Mouse (Mus musculus) midbrain, postnatal 0 days (tissue): ENCODE measurements at regions not wholly inside any gene's neighbourhood (a gene's known extent, or its start where the extent isn't known, plus 50 kb on each side); places are given as distances from the start of the nearest gene placed in this dataset.

ENCODE experiments used
- ATAC-seq: fragments of 200-750 bp; cut with Nextera tagmentation; 2 replicates; pipeline ENCODE4 v1.8.0; 2017; ENCODE audit warnings: moderate number of reproducible peaks, mild to moderate bottlenecking, moderate TSS enrichment, moderate library complexity; ENCODE audit not compliant: low FRiP score
- DNase-seq: peaks from one replicate; pipeline ENCODE4 v3.0.0-alpha.2; 2015; ENCODE audit warnings: low spot score
- H3K27ac ChIP-seq: fragments of 300-500 bp; sonication (generic); 2 replicates; pipeline ENCODE4 v1.5.1; 2014; ENCODE audit warnings: low read depth, mild to moderate bottlenecking, low read length, mixed read lengths
- H3K27me3 ChIP-seq: fragments of 300-500 bp; sonication (generic); 2 replicates; pipeline ENCODE4 v1.6.1; 2014; ENCODE audit warnings: low read length, control low read depth, mixed read lengths; ENCODE audit not compliant: insufficient read depth
- H3K36me3 ChIP-seq: fragments of 300-500 bp; sonication (generic); 2 replicates; pipeline ENCODE4 v1.6.1; 2014; ENCODE audit warnings: low read length, control low read depth, mixed read lengths; ENCODE audit not compliant: insufficient read depth
- H3K4me1 ChIP-seq: fragments of 300-500 bp; sonication (generic); 2 replicates; pipeline ENCODE4 v1.6.1; 2014; ENCODE audit warnings: mild to moderate bottlenecking, control low read depth, antibody characterized with exemption, low read length, mixed read lengths; ENCODE audit not compliant: insufficient read depth
- H3K4me2 ChIP-seq: fragments of 300-500 bp; sonication (generic); 2 replicates; pipeline ENCODE4 v1.6.1; 2014; ENCODE audit warnings: low read depth, mild to moderate bottlenecking, low read length, mixed read lengths; ENCODE audit not compliant: poor library complexity, severe bottlenecking
- H3K4me3 ChIP-seq: fragments of 300-500 bp; sonication (generic); 2 replicates; pipeline ENCODE4 v1.5.1; 2014; ENCODE audit warnings: low read depth, mild to moderate bottlenecking, low read length, moderate library complexity
- H3K9ac ChIP-seq: fragments of 300-500 bp; sonication (generic); replicated peaks from 2 replicates; pipeline ENCODE4 v1.6.1; 2014; ENCODE audit warnings: mild to moderate bottlenecking, low read length, moderate library complexity, mixed read lengths; ENCODE audit not compliant: poor library complexity, severe bottlenecking
- H3K9me3 ChIP-seq: fragments of 300-500 bp; sonication (generic); 2 replicates; pipeline ENCODE4 v1.6.1; 2016; ENCODE audit warnings: low read length, control low read depth
- CTCF ChIP-seq: IDR thresholded peaks from 2 replicates; pipeline ENCODE4 v1.5.1; 2016; ENCODE audit warnings: antibody characterized with exemption, mild to moderate bottlenecking
- WGBS: fragments of 180-500 bp; shearing (Covaris S2); extraction: QIAGEN DNeasy Blood & Tissue Kit; methylation state at CpG from one replicate; pipeline ENCODE4 v1.1.7; 2014; 5-methylcytosine and 5-hydroxymethylcytosine counted together

GRCm38 (mm10) chr1:88861590-88861935 is 159.5 kb upstream of the Arl4c start:
- ATAC-seq, result no peak
- H3K27me3 ChIP-seq, result no peaks in the 10 kb centered on the region; the same call in 1 of the 2 replicates
- DNase-seq, result no peak
- H3K4me1 ChIP-seq, result no peaks in the 10 kb centered on the region
- H3K36me3 ChIP-seq, result no peaks in the 10 kb centered on the region
- no peak for TF ChIP-seq CTCF
- H3K9me3 ChIP-seq, result no peaks in the 10 kb centered on the region
- no peak overlapping the region for H3K9ac ChIP-seq
- no peak overlapping the region for H3K4me3 ChIP-seq
- WGBS, result 73% methylated on average over 4 of the region's 4 CpGs
- H3K4me2 ChIP-seq, result no peak overlapping the region
- H3K27ac ChIP-seq, result no peak overlapping the region

DNA sequence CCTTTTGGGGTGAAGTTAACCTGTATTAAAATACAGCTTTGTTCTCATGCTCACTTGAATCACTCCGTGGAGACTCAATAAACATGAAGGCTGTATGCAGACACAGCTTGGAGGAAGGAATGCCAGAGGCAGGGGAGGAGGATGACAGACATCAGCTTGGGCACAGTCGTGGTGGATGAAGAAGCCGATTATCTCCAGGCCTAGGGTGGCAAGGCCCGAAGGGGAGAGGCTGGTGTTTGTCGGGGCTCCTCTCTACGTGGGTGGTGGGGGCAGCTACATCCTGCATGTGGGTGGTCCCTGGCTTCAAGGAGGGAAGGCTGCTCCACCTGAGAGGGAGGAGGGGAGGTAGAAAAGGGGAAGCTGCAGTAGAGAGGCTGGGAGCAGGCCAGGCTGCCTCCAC is 163.4 kb upstream of the Arl4c start:
- no peak overlapping the region for H3K4me2 ChIP-seq
- H3K9me3 ChIP-seq, result no peaks in the 10 kb centered on the region
- H3K27ac ChIP-seq, result no peak overlapping the region
- H3K4me3 ChIP-seq, result no peak overlapping the region
- ATAC-seq (no peak), DNase-seq (no peak)
- H3K9ac ChIP-seq, result no peak overlapping the region
- no peaks in the 10 kb centered on the region for H3K4me1 ChIP-seq
- TF ChIP-seq CTCF, result no peak
- H3K36me3 ChIP-seq, result no peaks in the 10 kb centered on the region
- WGBS, result 56% methylated on average over 6 of the region's 6 CpGs
- no peaks in the 10 kb centered on the region; the same call in 1 of the 2 replicates for H3K27me3 ChIP-seq

- H3K4me2 ChIP-seq, result no peak overlapping the region
- H3K27me3 ChIP-seq, result no peaks in the 10 kb centered on the region; the same call in 1 of the 2 replicates
- H3K9ac ChIP-seq, result no peak overlapping the region
- H3K4me1 ChIP-seq, result no peaks in the 10 kb centered on the region
- no peaks in the 10 kb centered on the region for H3K36me3 ChIP-seq
- H3K9me3 ChIP-seq, result no peaks in the 10 kb centered on the region
- no peak overlapping the region for H3K27ac ChIP-seq
- no peak overlapping the region for H3K4me3 ChIP-seq
- DNase-seq (no peak), ATAC-seq (no peak)
- TF ChIP-seq CTCF, result no peak
- 75% methylated on average over 2 of the region's 2 CpGs for WGBS
Measured at GRCm38 (mm10) chr1:88866571-88866970, 164.6 kb upstream of the Arl4c start.

- Histone ChIP-seq H3K9me3 (no peaks in the 10 kb centered on the region), H3K4me1 (no peaks in the 10 kb centered on the region), H3K4me3 (no peak overlapping the region), H3K36me3 (no peaks in the 10 kb centered on the region), H3K27me3 (no peaks in the 10 kb centered on the region; the same call in 1 of the 2 replicates), H3K4me2 (no peak overlapping the region), H3K27ac (no peak overlapping the region), H3K9ac (no peak overlapping the region)
- ATAC-seq (no peak), DNase-seq (no peak)
- 85% methylated on average over 3 of the region's 3 CpGs for WGBS
- no peak for TF ChIP-seq CTCF
Measured at GRCm38 (mm10) chr1:88867138-88867537, 165.1 kb upstream of the Arl4c start.

GRCm38 (mm10) chr1:88869885-88870284 is 167.9 kb upstream of the Arl4c start:
- H3K27ac ChIP-seq, result no peak overlapping the region
- ATAC-seq (no peak), DNase-seq (peak; percentile 67)
- H3K36me3 ChIP-seq, result no peaks in the 10 kb centered on the region
- no peaks in the 10 kb centered on the region for H3K27me3 ChIP-seq
- TF ChIP-seq CTCF, result no peak
- no peak overlapping the region for H3K4me3 ChIP-seq
- H3K4me1 ChIP-seq, result no peaks in the 10 kb centered on the region
- no peak overlapping the region for H3K9ac ChIP-seq
- H3K9me3 ChIP-seq, result no peaks in the 10 kb centered on the region
- H3K4me2 ChIP-seq, result no peak overlapping the region
- WGBS, result 64% methylated on average over 4 of the region's 4 CpGs

GRCm38 (mm10) chr1:88875356-88875755 is 173.3 kb upstream of the Arl4c start:
- H3K4me3 ChIP-seq, result no peak overlapping the region
- no peaks in the 10 kb centered on the region for H3K9me3 ChIP-seq
- H3K4me2 ChIP-seq, result no peak overlapping the region
- no peak overlapping the region for H3K27ac ChIP-seq
- no peaks in the 10 kb centered on the region for H3K36me3 ChIP-seq
- no peak for ATAC-seq
- H3K27me3 ChIP-seq, result no peaks in the 10 kb centered on the region
- peak; percentile 16 for DNase-seq
- no peak for TF ChIP-seq CTCF
- WGBS, result 62% methylated on average over 6 of the region's 6 CpGs
- H3K9ac ChIP-seq, result no peak overlapping the region
- H3K4me1 ChIP-seq, result no peaks in the 10 kb centered on the region
